Mouse (Mus musculus): Measurements from ENCODE around the gene Agbl3. TPM values are rescaled to one million over a fixed set of nuclear protein-coding genes. Genes with fewer than 3 reads are reported as not detected.

Gene Agbl3
- polyA plus RNA-seq, 1 experiment from 2014 or later = 4.6 TPM

- no peak for ATAC-seq (ENCODE audit: insufficient read depth, low FRiP score)
- 78% methylated on average over 16 of the region's 16 CpGs for WGBS
- Histone ChIP-seq H3K4me2 (ENCODE audit: low read depth, low read length) (no peak overlapping the region), H3K27me3 (ENCODE audit: control insufficient read depth, insufficient read depth, low read length) (no peaks in the 10 kb centered on the region), H3K9ac (ENCODE audit: low read length) (no peak overlapping the region), H3K36me3 (ENCODE audit: control insufficient read depth, insufficient read depth, low read length) (no peaks in the 10 kb centered on the region), H3K27ac (ENCODE audit: low read length) (peak overlapping the region; percentile 29; the same call in 1 of the 2 replicates), H3K4me3 (replicated peaks; ENCODE audit: low read length) (no peak overlapping the region), H3K4me1 (ENCODE audit: control insufficient read depth, insufficient read depth, low read length) (peaks cover 38% of the 10 kb centered on the region), H3K9me3 (replicated peaks; ENCODE audit: control insufficient read depth, low read length) (no peaks in the 10 kb centered on the region)
Measured at GRCm38 (mm10) chr6:34867301-34867994, 87.2 kb downstream of the Agbl3 start.

- WGBS = 67% methylated on average over 10 of the region's 10 CpGs
- no peak overlapping the region; the same call in 1 of the 2 replicates for H3K27ac ChIP-seq (ENCODE audit: low read length)
Measured at GRCm38 (mm10) chr6:34867995-34868350, 87.7 kb downstream of the Agbl3 start.

DNA sequence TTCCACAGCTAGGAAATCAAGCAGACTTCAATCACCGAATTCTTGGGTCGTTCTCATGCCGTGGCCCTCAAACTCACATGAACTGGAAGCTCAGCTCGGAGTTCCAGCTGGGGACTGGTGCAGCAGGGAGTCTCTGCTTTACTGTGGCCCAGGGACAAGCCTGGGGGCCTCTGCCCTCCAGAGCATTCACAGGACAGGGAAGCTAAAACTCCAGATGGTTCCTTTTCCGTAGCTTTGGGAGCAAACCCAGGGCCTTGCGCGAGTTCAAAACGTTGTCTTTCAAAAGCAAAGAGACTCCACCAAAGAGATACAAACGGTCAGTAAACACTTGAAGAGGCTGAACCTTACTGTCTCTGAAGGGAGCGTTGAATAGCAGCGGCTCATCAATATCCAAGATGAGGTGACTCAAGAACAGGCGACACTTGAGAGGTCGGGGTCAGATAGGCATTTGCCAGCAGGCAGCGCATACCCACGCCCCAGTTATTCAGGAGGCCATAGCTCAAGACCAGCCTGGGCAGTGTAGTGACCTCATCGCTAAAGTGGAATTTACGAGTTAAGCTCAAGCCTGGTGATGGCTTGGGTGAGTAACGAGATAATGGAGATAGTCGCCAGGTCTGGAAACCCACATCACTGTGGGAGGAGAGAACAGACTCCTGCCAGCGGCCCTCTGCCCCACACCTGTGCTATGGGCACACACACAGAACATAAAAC, 88.4 kb downstream of the Agbl3 start:
- Histone ChIP-seq H3K4me2 (ENCODE audit: low read depth, low read length) (no peak overlapping the region), H3K9ac (ENCODE audit: low read length) (no peak overlapping the region), H3K27me3 (ENCODE audit: control insufficient read depth, insufficient read depth, low read length) (no peaks in the 10 kb centered on the region), H3K4me3 (replicated peaks; ENCODE audit: low read length) (no peak overlapping the region), H3K9me3 (replicated peaks; ENCODE audit: control insufficient read depth, low read length) (no peaks in the 10 kb centered on the region), H3K27ac (ENCODE audit: low read length) (no peak overlapping the region), H3K36me3 (ENCODE audit: control insufficient read depth, insufficient read depth, low read length) (no peaks in the 10 kb centered on the region), H3K4me1 (ENCODE audit: control insufficient read depth, insufficient read depth, low read length) (peaks cover 28% of the 10 kb centered on the region)
- WGBS = 75% methylated on average over 20 of the region's 20 CpGs
- no peak for ATAC-seq (ENCODE audit: insufficient read depth, low FRiP score)

More at GRCm38 (mm10) chr6:34867995-34868350, 87.7 kb downstream of the Agbl3 start:
- H3K9ac ChIP-seq (ENCODE audit: low read length) = no peak overlapping the region
- no peak overlapping the region for H3K4me3 ChIP-seq (replicated peaks; ENCODE audit: low read length)
- H3K27me3 ChIP-seq (ENCODE audit: control insufficient read depth, insufficient read depth, low read length) = no peaks in the 10 kb centered on the region
- H3K9me3 ChIP-seq (replicated peaks; ENCODE audit: control insufficient read depth, low read length) = no peaks in the 10 kb centered on the region
- ATAC-seq (ENCODE audit: insufficient read depth, low FRiP score) = no peak
- peaks cover 33% of the 10 kb centered on the region for H3K4me1 ChIP-seq (ENCODE audit: control insufficient read depth, insufficient read depth, low read length)
- no peak overlapping the region for H3K4me2 ChIP-seq (ENCODE audit: low read depth, low read length)
- no peaks in the 10 kb centered on the region for H3K36me3 ChIP-seq (ENCODE audit: control insufficient read depth, insufficient read depth, low read length)

GRCm38 (mm10) chr6:34869225-34869915, 89.1 kb downstream of the Agbl3 start:
- Histone ChIP-seq H3K27me3 (ENCODE audit: control insufficient read depth, insufficient read depth, low read length) (no peaks in the 10 kb centered on the region), H3K4me3 (replicated peaks; ENCODE audit: low read length) (no peak overlapping the region), H3K27ac (ENCODE audit: low read length) (peak overlapping the region; percentile 48), H3K36me3 (ENCODE audit: control insufficient read depth, insufficient read depth, low read length) (no peaks in the 10 kb centered on the region), H3K4me1 (ENCODE audit: control insufficient read depth, insufficient read depth, low read length) (peaks cover 28% of the 10 kb centered on the region), H3K4me2 (ENCODE audit: low read depth, low read length) (no peak overlapping the region), H3K9me3 (replicated peaks; ENCODE audit: control insufficient read depth, low read length) (no peaks in the 10 kb centered on the region), H3K9ac (ENCODE audit: low read length) (no peak overlapping the region)
- no peak for ATAC-seq (ENCODE audit: insufficient read depth, low FRiP score)
- 48% methylated on average over 13 of the region's 13 CpGs for WGBS

GRCm38 (mm10) chr6:34870136-34870535, 89.9 kb downstream of the Agbl3 start:
- H3K9me3 ChIP-seq (replicated peaks; ENCODE audit: control insufficient read depth, low read length) = no peaks in the 10 kb centered on the region
- peak overlapping the region; percentile 48 for H3K27ac ChIP-seq (ENCODE audit: low read length)
- no peaks in the 10 kb centered on the region for H3K27me3 ChIP-seq (ENCODE audit: control insufficient read depth, insufficient read depth, low read length)
- no peak for ATAC-seq (ENCODE audit: insufficient read depth, low FRiP score)
- no peaks in the 10 kb centered on the region for H3K36me3 ChIP-seq (ENCODE audit: control insufficient read depth, insufficient read depth, low read length)
- 61% methylated on average over 5 of the region's 5 CpGs for WGBS
- no peak overlapping the region for H3K4me2 ChIP-seq (ENCODE audit: low read depth, low read length)
- no peak overlapping the region for H3K9ac ChIP-seq (ENCODE audit: low read length)
- no peak overlapping the region for H3K4me3 ChIP-seq (replicated peaks; ENCODE audit: low read length)
- H3K4me1 ChIP-seq (ENCODE audit: control insufficient read depth, insufficient read depth, low read length) = peaks cover 31% of the 10 kb centered on the region

- H3K4me3 ChIP-seq (replicated peaks; ENCODE audit: low read length) = no peak overlapping the region
- no peak overlapping the region for H3K9ac ChIP-seq (ENCODE audit: low read length)
- peaks cover 27% of the 10 kb centered on the region for H3K4me1 ChIP-seq (ENCODE audit: control insufficient read depth, insufficient read depth, low read length)
- no peak for ATAC-seq (ENCODE audit: insufficient read depth, low FRiP score)
- H3K36me3 ChIP-seq (ENCODE audit: control insufficient read depth, insufficient read depth, low read length) = no peaks in the 10 kb centered on the region
- no peak overlapping the region for H3K27ac ChIP-seq (ENCODE audit: low read length)
- 57% methylated on average over 5 of the region's 5 CpGs for WGBS
- H3K4me2 ChIP-seq (ENCODE audit: low read depth, low read length) = no peak overlapping the region
- no peaks in the 10 kb centered on the region for H3K9me3 ChIP-seq (replicated peaks; ENCODE audit: control insufficient read depth, low read length)
- H3K27me3 ChIP-seq (ENCODE audit: control insufficient read depth, insufficient read depth, low read length) = no peaks in the 10 kb centered on the region
Measured at GRCm38 (mm10) chr6:34870724-34871123, 90.5 kb downstream of the Agbl3 start.

DNA sequence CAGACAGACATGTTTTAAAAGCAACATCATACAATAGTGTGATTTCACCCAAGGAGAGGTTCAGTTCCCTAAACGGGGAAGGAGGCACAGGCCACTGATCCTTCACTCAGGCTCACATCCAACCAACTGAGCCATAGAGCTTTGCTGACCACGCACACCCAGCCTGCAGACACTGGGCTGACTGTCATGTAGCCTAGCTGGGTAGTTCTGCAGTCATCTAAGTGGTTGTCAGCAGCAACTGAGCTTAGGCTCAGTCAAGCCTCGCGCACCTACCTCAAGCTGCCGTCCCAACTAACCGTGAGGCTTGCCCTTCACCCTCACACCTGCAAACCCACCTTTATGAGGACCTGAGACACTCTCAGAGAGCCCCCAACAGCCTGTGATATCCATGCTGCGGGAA, 91.7 kb downstream of the Agbl3 start:
- 89% methylated on average over 7 of the region's 7 CpGs for WGBS

DNA sequence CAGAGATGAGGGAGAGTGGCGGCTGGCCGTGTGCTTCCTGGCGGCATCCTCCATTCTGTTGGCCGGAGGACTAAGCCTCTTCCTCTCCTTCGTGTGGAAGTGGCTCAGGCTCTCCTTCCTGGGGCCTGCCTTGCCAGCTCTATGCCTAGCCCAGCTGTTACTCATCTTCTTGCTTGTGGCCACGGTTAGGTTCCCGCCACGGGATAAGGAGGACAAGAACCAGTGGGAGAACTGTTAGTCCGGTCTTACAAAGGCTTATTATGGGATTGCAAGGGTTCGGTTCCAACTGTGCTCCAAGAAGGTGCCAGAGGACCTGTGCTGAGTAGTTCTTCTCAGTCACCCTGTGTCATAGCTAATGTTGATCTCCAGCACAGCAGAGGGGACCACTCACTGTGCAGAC, 92.6 kb downstream of the Agbl3 start:
- Histone ChIP-seq H3K4me1 (ENCODE audit: control insufficient read depth, insufficient read depth, low read length) (peaks cover 35% of the 10 kb centered on the region), H3K27me3 (ENCODE audit: control insufficient read depth, insufficient read depth, low read length) (no peaks in the 10 kb centered on the region), H3K4me3 (replicated peaks; ENCODE audit: low read length) (no peak overlapping the region), H3K4me2 (ENCODE audit: low read depth, low read length) (no peak overlapping the region), H3K36me3 (ENCODE audit: control insufficient read depth, insufficient read depth, low read length) (no peaks in the 10 kb centered on the region), H3K27ac (ENCODE audit: low read length) (no peak overlapping the region), H3K9me3 (replicated peaks; ENCODE audit: control insufficient read depth, low read length) (no peaks in the 10 kb centered on the region), H3K9ac (ENCODE audit: low read length) (no peak overlapping the region)
- 84% methylated on average over 10 of the region's 10 CpGs for WGBS
- ATAC-seq (ENCODE audit: insufficient read depth, low FRiP score) = no peak

More for the DNA sequence above, 91.7 kb downstream of the Agbl3 start:
- Histone ChIP-seq H3K4me1 (ENCODE audit: control insufficient read depth, insufficient read depth, low read length) (peaks cover 31% of the 10 kb centered on the region), H3K9me3 (replicated peaks; ENCODE audit: control insufficient read depth, low read length) (no peaks in the 10 kb centered on the region), H3K4me2 (ENCODE audit: low read depth, low read length) (no peak overlapping the region), H3K27ac (ENCODE audit: low read length) (no peak overlapping the region), H3K4me3 (replicated peaks; ENCODE audit: low read length) (no peak overlapping the region), H3K36me3 (ENCODE audit: control insufficient read depth, insufficient read depth, low read length) (no peaks in the 10 kb centered on the region), H3K9ac (ENCODE audit: low read length) (no peak overlapping the region), H3K27me3 (ENCODE audit: control insufficient read depth, insufficient read depth, low read length) (no peaks in the 10 kb centered on the region)
- no peak for ATAC-seq (ENCODE audit: insufficient read depth, low FRiP score)
